Mouse (Mus musculus): Measurements from ENCODE around the gene Isca2. TPM values are rescaled to one million over a fixed set of nuclear protein-coding genes. Genes with fewer than 3 reads are reported as not detected.

Gene Isca2
- 58.8 and 68.1 TPM in 2 replicates for total RNA-seq (2014; rRNA removed)
- polyA plus RNA-seq (2015; fragmentation: Nextera tagmentation; extraction: Ambion mirVana): 112 and 114 TPM in 2 replicates

GRCm38 (mm10) chr12:84772726-84773441 is at the start of gene Isca2, which contains the start of gene Npc2:
Gene Isca2 (plus strand): TSS chr12:84773251.
Gene Npc2 (minus strand): TSS chr12:84773152.
- ATAC-seq (peak; percentile 99), DNase-seq (peak; percentile 99)
- Histone ChIP-seq H3K9me3 (ENCODE audit: low read length) (no peaks in the 10 kb centered on the region), H3K4me1 (ENCODE audit: insufficient read depth) (peaks cover 14% of the 10 kb centered on the region), H3K9ac (peak within 1 kb of the TSS; percentile 85), H3K27ac (ENCODE audit: low read depth, low read length) (peak within 1 kb of the TSS; percentile 80), H3K4me2 (ENCODE audit: low read depth) (peak within 1 kb of the TSS; percentile 87), H3K27me3 (ENCODE audit: insufficient read depth, low read length) (no peaks in the 10 kb centered on the region), H3K4me3 (ENCODE audit: low read depth, low read length) (peak within 1 kb of the TSS; percentile 73), H3K36me3 (ENCODE audit: insufficient read depth) (no peaks in the 10 kb centered on the region)
- under 1% methylated on average over 50 of the region's 50 CpGs for WGBS
- TF ChIP-seq CTCF (IDR thresholded peaks at IDR 0.05; ENCODE audit: low read depth): peak; percentile 8

GRCm38 (mm10) chr12:84726391-84726790 is 46.7 kb upstream of the Isca2 start:
- DNase-seq (no peak), ATAC-seq (no peak)
- no peak for TF ChIP-seq CTCF (IDR thresholded peaks at IDR 0.05; ENCODE audit: low read depth)
- H3K4me3 ChIP-seq (ENCODE audit: low read depth, low read length): no peak overlapping the region
- no peak overlapping the region for H3K9ac ChIP-seq
- no peaks in the 10 kb centered on the region for H3K36me3 ChIP-seq (ENCODE audit: insufficient read depth)
- WGBS: 79% methylated on average over 4 of the region's 4 CpGs
- no peak overlapping the region for H3K27ac ChIP-seq (ENCODE audit: low read depth, low read length)
- no peak overlapping the region for H3K4me2 ChIP-seq (ENCODE audit: low read depth)
- H3K4me1 ChIP-seq (ENCODE audit: insufficient read depth): no peaks in the 10 kb centered on the region
- no peaks in the 10 kb centered on the region for H3K9me3 ChIP-seq (ENCODE audit: low read length)
- no peaks in the 10 kb centered on the region for H3K27me3 ChIP-seq (ENCODE audit: insufficient read depth, low read length)

- no peaks in the 10 kb centered on the region for H3K27me3 ChIP-seq (ENCODE audit: insufficient read depth, low read length)
- no peak overlapping the region for H3K4me3 ChIP-seq (ENCODE audit: low read depth, low read length)
- TF ChIP-seq CTCF (IDR thresholded peaks at IDR 0.05; ENCODE audit: low read depth): no peak
- ATAC-seq (no peak), DNase-seq (no peak)
- H3K9me3 ChIP-seq (ENCODE audit: low read length): no peaks in the 10 kb centered on the region
- H3K36me3 ChIP-seq (ENCODE audit: insufficient read depth): no peaks in the 10 kb centered on the region
- no peak overlapping the region for H3K27ac ChIP-seq (ENCODE audit: low read depth, low read length)
- WGBS: 77% methylated on average over 4 of the region's 4 CpGs
- no peak overlapping the region for H3K4me2 ChIP-seq (ENCODE audit: low read depth)
- no peak overlapping the region for H3K9ac ChIP-seq
- H3K4me1 ChIP-seq (ENCODE audit: insufficient read depth): no peaks in the 10 kb centered on the region
These were observed 46.1 kb upstream of the Isca2 start for GRCm38 (mm10) chr12:84726986-84727385.

GRCm38 (mm10) chr12:84727434-84727833 is 45.6 kb upstream of the Isca2 start:
- WGBS: 79% methylated on average over 5 of the region's 5 CpGs
- Histone ChIP-seq H3K9me3 (ENCODE audit: low read length) (no peaks in the 10 kb centered on the region), H3K27ac (ENCODE audit: low read depth, low read length) (no peak overlapping the region), H3K4me3 (ENCODE audit: low read depth, low read length) (no peak overlapping the region), H3K9ac (no peak overlapping the region), H3K4me2 (ENCODE audit: low read depth) (no peak overlapping the region), H3K36me3 (ENCODE audit: insufficient read depth) (no peaks in the 10 kb centered on the region), H3K4me1 (ENCODE audit: insufficient read depth) (no peaks in the 10 kb centered on the region), H3K27me3 (ENCODE audit: insufficient read depth, low read length) (no peaks in the 10 kb centered on the region)
- ATAC-seq (no peak), DNase-seq (no peak)
- TF ChIP-seq CTCF (IDR thresholded peaks at IDR 0.05; ENCODE audit: low read depth): no peak

GRCm38 (mm10) chr12:84728421-84728820 is 44.6 kb upstream of the Isca2 start:
- no peaks in the 10 kb centered on the region for H3K9me3 ChIP-seq (ENCODE audit: low read length)
- no peak overlapping the region for H3K4me2 ChIP-seq (ENCODE audit: low read depth)
- WGBS: 93% methylated on average over 10 of the region's 10 CpGs
- H3K27ac ChIP-seq (ENCODE audit: low read depth, low read length): no peak overlapping the region
- no peaks in the 10 kb centered on the region for H3K4me1 ChIP-seq (ENCODE audit: insufficient read depth)
- no peaks in the 10 kb centered on the region for H3K36me3 ChIP-seq (ENCODE audit: insufficient read depth)
- H3K9ac ChIP-seq: no peak overlapping the region
- H3K4me3 ChIP-seq (ENCODE audit: low read depth, low read length): no peak overlapping the region
- no peak for ATAC-seq
- no peaks in the 10 kb centered on the region for H3K27me3 ChIP-seq (ENCODE audit: insufficient read depth, low read length)
- TF ChIP-seq CTCF (IDR thresholded peaks at IDR 0.05; ENCODE audit: low read depth): no peak
- DNase-seq: no peak

- Histone ChIP-seq H3K4me2 (ENCODE audit: low read depth) (no peak overlapping the region), H3K4me3 (ENCODE audit: low read depth, low read length) (no peak overlapping the region), H3K27ac (ENCODE audit: low read depth, low read length) (no peak overlapping the region), H3K4me1 (ENCODE audit: insufficient read depth) (no peaks in the 10 kb centered on the region), H3K36me3 (ENCODE audit: insufficient read depth) (no peaks in the 10 kb centered on the region), H3K9me3 (ENCODE audit: low read length) (no peaks in the 10 kb centered on the region), H3K27me3 (ENCODE audit: insufficient read depth, low read length) (no peaks in the 10 kb centered on the region), H3K9ac (no peak overlapping the region)
- WGBS: 72% methylated on average over 13 of the region's 13 CpGs
- TF ChIP-seq CTCF (IDR thresholded peaks at IDR 0.05; ENCODE audit: low read depth): no peak
- DNase-seq: no peak
- ATAC-seq: no peak
These were observed 39.7 kb upstream of the Isca2 start for GRCm38 (mm10) chr12:84733366-84733765.

- Histone ChIP-seq H3K4me2 (ENCODE audit: low read depth) (no peak overlapping the region), H3K9me3 (ENCODE audit: low read length) (no peaks in the 10 kb centered on the region), H3K4me3 (ENCODE audit: low read depth, low read length) (no peak overlapping the region), H3K27ac (ENCODE audit: low read depth, low read length) (no peak overlapping the region), H3K36me3 (ENCODE audit: insufficient read depth) (no peaks in the 10 kb centered on the region), H3K9ac (no peak overlapping the region), H3K4me1 (ENCODE audit: insufficient read depth) (no peaks in the 10 kb centered on the region), H3K27me3 (ENCODE audit: insufficient read depth, low read length) (no peaks in the 10 kb centered on the region)
- WGBS: 92% methylated on average over 10 of the region's 10 CpGs
- DNase-seq (no peak), ATAC-seq (no peak)
- TF ChIP-seq CTCF (IDR thresholded peaks at IDR 0.05; ENCODE audit: low read depth): no peak
These were observed 29.6 kb upstream of the Isca2 start for GRCm38 (mm10) chr12:84743496-84743895.
